Mouse (Mus musculus) lung, adult 2 months (tissue): ENCODE data around the gene Brap. TPM values are rescaled to one million over a fixed set of nuclear protein-coding genes. Genes with fewer than 3 reads are reported as not detected.
"Not testable (repeated sequence)": the region's sequence is repeated elsewhere in the genome, so short reads cannot be mapped to it uniquely, and the experiment has no call there.

Experiments
- DNase-seq: peaks from one replicate; pipeline ENCODE4 v3.0.0; 2022
- H3K4me1 ChIP-seq: fragments of 200-500 bp; 2 replicates; pipeline ENCODE4 v1.6.1; 2011; ENCODE audit warnings: low read length; ENCODE audit not compliant: control insufficient read depth, insufficient read depth
- H3K4me3 ChIP-seq: fragments of 200-500 bp; replicated peaks from 2 replicates; pipeline ENCODE3; 2011; ENCODE audit warnings: low read depth, mild to moderate bottlenecking, control low read depth, low read length; ENCODE audit errors: extremely low read depth
- CTCF ChIP-seq: fragments of 200-500 bp; IDR thresholded peaks from 2 replicates; pipeline ENCODE4 v1.5.1; 2011; ENCODE audit warnings: mild to moderate bottlenecking, low read length, control low read depth; ENCODE audit not compliant: insufficient read depth
- POLR2A ChIP-seq: fragments of 200-500 bp; IDR thresholded peaks from 2 replicates; pipeline ENCODE4 v1.6.1; 2011; ENCODE audit warnings: low read depth, mild to moderate bottlenecking, control low read depth, low read length, borderline replicate concordance; ENCODE audit errors: extremely low read depth
- WGBS: fragments of 180-500 bp; shearing (Covaris S2); methylation state at CpG from one replicate; pipeline ENCODE4 v1.1.7; 2018; 5-methylcytosine and 5-hydroxymethylcytosine counted together
- polyA plus RNA-seq: library from polyadenylated mRNA; depleted of rRNA; stranded (reverse); fragments of >200 nt; gene quantifications from 2 replicates; pipeline ENCODE4 v1.2.3, GENCODE M21; 2012; rRNA removed

Gene Brap
- polyA plus RNA-seq: 28.8 and 30.6 TPM in 2 replicates

GRCm38 (mm10) chr5:121660059-121660896, at the start of gene Brap, which contains the start of gene Acad10:
Gene Brap (plus strand): TSS chr5:121660563.
Gene Acad10 (minus strand): TSS chr5:121660514.
- Histone ChIP-seq H3K4me3 (peak within 1 kb of the TSS; percentile 97), H3K4me1 (peaks cover 10% of the 10 kb centered on the region)
- TF ChIP-seq POLR2A: peak; percentile 92; the same call in 1 of the 2 replicates
- no peak for TF ChIP-seq CTCF
- DNase-seq: peak; percentile 93
- WGBS: under 1% methylated on average over 84 of the region's 85 CpGs

- DNase-seq: no peak
- H3K4me3 ChIP-seq: no peak overlapping the region
- no peaks in the 10 kb centered on the region for H3K4me1 ChIP-seq
- TF ChIP-seq POLR2A (no peak), CTCF (no peak)
- WGBS: 69% methylated on average over 6 of the region's 6 CpGs
These were observed 48.3 kb upstream of the Brap start for GRCm38 (mm10) chr5:121612036-121612435.

GRCm38 (mm10) chr5:121614921-121615320, 45.4 kb upstream of the Brap start:
- DNase-seq: not testable (repeated sequence)
- 0 out of 2 replicates have a peak, but pooled peaks have one; percentile 13 for TF ChIP-seq POLR2A
- WGBS: 43% methylated on average over 3 of the region's 3 CpGs

GRCm38 (mm10) chr5:121618592-121619513, 41.5 kb upstream of the Brap start, which contains the start of gene Acad12:
Gene Acad12 (minus strand): TSS chr5:121618938.
- TF ChIP-seq POLR2A (peak; percentile 93), CTCF (no peak)
- Histone ChIP-seq H3K4me3 (peak within 1 kb of the TSS; percentile 100), H3K4me1 (peaks cover 7% of the 10 kb centered on the region; the same call in 1 of the 2 replicates)
- under 1% methylated on average over 58 of the region's 58 CpGs for WGBS
- peak; percentile 78 for DNase-seq

More at GRCm38 (mm10) chr5:121614921-121615320, 45.4 kb upstream of the Brap start:
- H3K4me1 ChIP-seq, H3K4me3 ChIP-seq: not testable (repeated sequence)

- 87% methylated on average over 5 of the region's 5 CpGs for WGBS
- Histone ChIP-seq H3K4me3 (no peak overlapping the region), H3K4me1 (peaks cover 7% of the 10 kb centered on the region; the same call in 1 of the 2 replicates)
- TF ChIP-seq POLR2A: no peak
- TF ChIP-seq CTCF: no peak
- DNase-seq: no peak
These were observed 39.3 kb upstream of the Brap start for GRCm38 (mm10) chr5:121621102-121621501.

- DNase-seq: no peak
- TF ChIP-seq CTCF: no peak
- no peak for TF ChIP-seq POLR2A
- Histone ChIP-seq H3K4me1 (peaks cover 4% of the 10 kb centered on the region; the same call in 1 of the 2 replicates), H3K4me3 (no peak overlapping the region)
- 91% methylated on average over 3 of the region's 3 CpGs for WGBS
These were observed 37.1 kb upstream of the Brap start for GRCm38 (mm10) chr5:121623241-121623640.

- no peak overlapping the region for H3K4me3 ChIP-seq
- H3K4me1 ChIP-seq: no peaks in the 10 kb centered on the region
- WGBS: 0% methylated on average over 1 of the region's 1 CpGs
- peak; percentile 79 for DNase-seq
- TF ChIP-seq CTCF (peak; percentile 87), POLR2A (no peak)
These were observed 32.5 kb upstream of the Brap start for GRCm38 (mm10) chr5:121627871-121628270.

GRCm38 (mm10) chr5:121631106-121631647, 29.2 kb upstream of the Brap start:
- not testable (repeated sequence) for H3K4me3 ChIP-seq, H3K4me1 ChIP-seq, DNase-seq
- WGBS: 70% methylated on average over 9 of the region's 9 CpGs

- 60% methylated on average over 3 of the region's 3 CpGs for WGBS
- DNase-seq: no peak
- Histone ChIP-seq H3K4me1 (no peaks in the 10 kb centered on the region), H3K4me3 (no peak overlapping the region)
- TF ChIP-seq POLR2A (no peak), CTCF (no peak)
These were observed 27.6 kb upstream of the Brap start for GRCm38 (mm10) chr5:121632804-121633203.
